Mouse (Mus musculus) lung, postnatal 14 days (tissue): ENCODE measurements around the gene Rab3ip.

Experiments
- DNase-seq: peaks from one replicate; pipeline ENCODE4 v3.0.0; 2021

Rab3ip gene

DNA sequence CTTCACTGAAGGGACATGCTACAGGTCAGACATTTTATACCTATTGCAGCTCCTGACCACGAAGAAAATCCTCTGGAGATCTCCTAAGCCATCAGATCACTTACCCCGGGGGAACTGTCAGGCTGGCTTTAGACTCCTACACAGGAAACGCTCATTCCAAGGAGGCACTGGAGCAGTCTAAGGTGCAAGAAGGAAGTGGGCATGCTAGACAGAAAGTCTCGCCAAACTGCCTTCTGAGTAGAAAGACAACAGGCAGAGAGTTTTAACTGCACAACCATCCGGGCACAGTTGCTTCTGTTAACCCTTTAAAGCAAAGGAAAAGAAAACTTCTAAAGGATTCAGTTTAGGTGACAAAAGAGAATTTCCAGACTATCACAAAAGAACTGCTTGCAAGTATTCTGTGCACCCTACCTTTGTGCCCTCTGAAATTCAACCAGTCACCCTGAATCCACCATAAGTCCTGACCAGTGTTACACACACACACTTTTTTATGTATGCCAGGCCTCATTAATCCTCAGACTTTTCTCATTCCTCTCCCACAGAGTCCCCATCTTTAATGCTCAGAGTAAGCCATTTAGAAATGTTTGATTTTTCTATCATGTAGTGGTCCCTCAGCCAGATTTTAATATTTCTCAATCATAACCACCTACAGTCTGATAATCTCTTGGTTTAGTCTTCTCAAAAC is 7.4 kb upstream of the Rab3ip start:
- DNase-seq = no peak

DNA sequence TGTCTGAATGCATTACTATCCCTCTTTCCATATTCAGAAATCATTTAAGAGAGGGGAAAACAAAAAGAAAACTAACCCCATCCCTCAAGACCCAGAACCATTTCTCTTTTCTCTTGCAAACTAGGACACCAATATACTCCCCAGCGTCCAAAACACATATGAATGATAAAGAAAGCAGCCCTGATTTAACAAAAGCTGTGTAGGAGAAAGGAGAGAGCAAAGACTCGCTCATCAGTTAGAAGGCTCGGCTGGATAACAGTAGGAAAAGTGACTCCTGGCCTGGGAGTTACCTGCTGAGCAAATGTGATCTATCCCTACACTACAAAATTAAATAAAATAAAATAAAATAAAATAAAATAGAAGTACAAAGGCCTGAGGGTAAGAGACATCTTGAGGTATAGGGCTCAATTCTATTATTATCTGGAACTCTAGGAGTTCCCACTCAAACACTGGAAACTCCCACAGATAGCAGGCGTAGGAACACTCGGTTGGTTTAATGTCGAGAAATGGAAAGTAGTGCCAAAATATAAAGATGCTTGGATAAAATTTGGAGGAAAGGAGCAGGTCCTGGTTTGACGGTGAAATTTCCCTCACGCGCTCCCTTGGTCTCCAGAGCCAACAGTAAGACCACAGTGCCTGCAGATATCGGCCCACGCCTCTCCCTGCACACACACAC is 6.1 kb upstream of the Rab3ip start:
- DNase-seq = no peak

DNA sequence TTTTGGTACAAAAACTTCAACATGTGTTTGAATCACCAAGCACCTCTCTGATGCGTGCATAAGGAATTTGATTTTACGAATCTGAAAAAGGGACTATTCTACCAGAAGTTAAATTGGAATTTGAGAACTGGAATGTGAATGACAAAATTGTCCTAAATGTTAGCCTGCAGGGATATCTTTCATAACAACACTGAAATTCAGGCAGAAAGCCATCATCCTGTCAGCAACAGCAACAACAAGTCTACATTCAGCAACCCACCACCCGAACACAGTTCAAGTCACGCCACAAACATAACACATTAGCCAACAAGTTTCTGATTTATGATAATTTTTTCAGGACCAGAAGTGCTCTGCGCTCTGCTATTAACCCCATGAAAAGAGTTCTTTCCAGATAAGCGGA is 4.6 kb upstream of the Rab3ip start:
- DNase-seq = peak; percentile 20

DNA sequence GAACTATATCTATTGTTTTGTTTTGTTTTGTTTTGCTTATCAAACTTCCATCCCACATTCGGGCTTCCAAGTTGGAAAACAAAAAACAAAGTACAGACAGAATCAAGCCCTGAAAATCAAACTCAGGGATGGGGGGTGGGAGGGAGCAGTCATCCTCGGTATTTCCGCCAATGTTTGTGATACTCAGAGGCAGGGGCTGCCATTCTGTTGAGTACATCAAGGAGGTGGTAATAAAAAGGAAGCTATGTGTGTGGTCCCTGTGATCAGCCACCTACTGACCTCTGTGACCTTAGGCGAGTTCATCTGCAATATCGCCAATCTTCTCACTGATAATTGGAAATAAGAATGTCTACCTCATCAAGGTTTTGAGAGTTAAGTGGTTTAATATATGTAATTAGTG is 317 bp upstream of the Rab3ip start:
- DNase-seq = no peak

DNA sequence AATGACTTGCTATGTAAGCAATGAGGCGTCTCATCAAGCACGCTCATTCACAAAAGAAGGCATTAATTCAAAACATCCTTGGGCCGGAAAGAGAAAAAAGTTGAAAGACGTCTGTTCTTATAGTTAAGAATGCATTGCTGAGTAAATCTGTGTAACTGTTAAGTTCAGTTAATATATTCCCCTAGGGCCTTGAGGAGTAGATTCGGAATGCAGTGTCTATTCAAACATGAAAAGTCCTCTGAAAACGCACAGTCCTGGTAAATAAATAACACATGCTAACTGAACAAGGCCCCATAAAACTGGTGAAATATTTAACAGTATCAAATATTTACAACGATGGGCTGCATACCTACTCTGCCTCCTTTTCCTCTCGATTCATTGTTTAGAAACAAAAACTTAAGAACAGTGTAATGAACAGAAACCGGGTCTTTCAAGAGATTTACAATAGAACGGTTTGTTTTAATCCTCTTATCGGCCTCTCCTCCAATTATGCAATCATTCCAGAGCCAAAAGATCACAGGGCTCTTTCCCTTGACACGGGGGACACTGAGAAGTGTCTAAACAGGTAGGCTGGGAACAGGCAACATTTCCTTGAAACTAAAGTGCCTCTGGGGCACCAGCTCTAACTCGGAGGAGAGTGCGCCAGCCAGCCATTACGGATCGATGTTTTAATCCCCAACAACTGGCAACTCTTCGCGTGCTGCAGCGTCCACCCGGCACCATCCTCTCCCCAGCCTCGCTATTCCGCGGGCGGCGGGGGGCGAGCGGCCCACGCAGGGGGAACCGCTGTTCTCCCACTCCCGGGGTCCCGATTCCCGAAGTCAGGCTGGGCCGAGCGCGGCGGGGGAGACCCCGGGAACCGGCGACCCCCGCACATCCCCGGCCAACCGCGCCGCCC is 1.2 kb downstream of the Rab3ip start:
- peak; percentile 18 for DNase-seq

DNA sequence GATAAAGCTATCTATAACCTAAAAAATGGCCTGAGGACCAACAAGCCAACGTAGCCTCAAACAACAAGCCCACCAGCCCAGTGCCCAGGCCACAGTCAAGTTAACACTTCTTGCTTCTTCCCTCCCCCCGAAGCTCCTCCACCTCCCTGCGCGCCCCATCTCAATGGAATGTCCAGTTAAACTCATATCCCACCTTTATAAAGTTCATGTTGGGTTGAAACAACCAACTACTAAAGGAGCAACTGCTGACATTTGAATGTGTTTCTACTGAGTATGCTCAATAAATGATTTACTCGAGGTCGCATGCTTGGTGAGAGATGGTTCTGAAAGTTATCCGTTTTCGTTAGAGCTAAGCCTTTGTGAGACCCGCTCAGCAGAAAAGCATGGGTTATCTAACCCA is 2.2 kb downstream of the Rab3ip start:
- no peak for DNase-seq

DNA sequence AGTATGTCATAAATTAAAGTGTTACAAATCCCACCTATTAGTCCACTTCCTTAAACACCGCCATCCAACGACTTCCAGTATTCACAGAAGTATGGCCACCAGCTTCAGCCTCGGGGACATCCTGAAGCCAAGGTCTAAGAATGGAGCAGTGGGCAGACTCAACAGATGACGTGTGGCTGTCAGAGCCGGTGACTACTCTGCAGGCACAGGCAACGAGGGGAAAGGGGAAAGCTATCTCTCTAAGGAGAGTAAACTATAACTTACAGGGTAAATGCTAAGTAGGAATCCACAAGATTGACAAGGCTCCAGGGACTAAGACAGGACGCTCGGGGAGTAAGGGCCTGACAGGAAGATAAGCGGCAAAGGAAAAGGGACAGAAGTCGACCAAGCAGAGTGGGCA is 5.6 kb downstream of the Rab3ip start:
- no peak for DNase-seq

DNA sequence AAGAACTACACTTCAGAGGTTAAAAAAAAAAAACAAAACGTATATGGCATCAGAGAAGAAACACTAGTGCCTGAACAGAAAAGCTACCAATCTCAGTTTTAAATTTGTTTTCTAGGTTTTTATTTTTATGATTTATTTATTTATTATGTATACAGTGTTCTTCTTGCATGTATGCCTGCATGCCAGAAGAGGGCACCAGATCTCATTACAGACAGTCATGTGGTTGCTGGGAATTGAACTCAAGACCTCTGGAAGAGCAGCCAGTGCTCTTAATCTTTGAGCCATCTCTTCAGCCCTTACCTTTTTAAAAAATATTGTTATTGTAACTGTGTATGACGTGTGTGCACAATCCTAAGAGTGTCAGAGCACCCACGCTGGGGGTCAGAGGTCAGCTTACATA is 6.4 kb downstream of the Rab3ip start:
- no peak for DNase-seq

DNA sequence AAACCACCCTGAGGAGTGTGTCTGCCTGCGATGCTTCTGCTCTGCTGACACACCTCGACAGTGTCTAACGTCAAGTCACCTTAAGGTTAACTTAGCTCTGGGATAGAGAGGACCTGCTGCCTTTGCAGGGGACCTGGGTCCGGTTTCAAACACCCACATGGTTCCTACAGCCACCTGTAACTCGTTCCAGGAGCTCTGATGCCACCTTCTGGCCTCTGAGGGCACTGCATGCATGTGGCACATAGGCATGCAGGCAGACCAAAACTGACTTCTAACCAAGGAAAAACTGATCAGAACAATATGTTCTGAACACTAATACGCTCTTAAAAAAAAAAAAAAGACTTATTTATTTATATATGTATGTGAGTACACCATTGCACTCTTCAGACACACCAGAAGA is 7.5 kb downstream of the Rab3ip start:
- DNase-seq = peak; percentile 28

DNA sequence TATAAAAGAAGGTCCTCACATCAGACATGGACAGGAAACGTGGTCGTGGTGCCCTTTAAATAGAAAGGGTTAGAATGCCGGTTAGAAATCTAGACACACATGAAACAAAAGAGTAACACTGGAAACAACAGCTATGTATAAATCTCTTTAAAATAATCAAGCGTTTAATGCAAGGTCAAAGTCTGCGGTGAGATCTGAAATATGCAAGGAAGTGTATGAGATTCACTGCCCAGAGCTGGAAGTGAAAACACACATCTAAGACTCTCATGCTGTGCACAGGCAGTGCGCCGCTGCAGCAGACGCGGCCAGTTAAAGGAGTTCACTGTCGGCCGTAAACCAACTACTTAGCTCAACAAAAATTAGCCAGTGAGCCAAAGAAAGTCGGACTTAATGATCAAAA is 15.5 kb downstream of the Rab3ip start:
- no peak for DNase-seq

DNA sequence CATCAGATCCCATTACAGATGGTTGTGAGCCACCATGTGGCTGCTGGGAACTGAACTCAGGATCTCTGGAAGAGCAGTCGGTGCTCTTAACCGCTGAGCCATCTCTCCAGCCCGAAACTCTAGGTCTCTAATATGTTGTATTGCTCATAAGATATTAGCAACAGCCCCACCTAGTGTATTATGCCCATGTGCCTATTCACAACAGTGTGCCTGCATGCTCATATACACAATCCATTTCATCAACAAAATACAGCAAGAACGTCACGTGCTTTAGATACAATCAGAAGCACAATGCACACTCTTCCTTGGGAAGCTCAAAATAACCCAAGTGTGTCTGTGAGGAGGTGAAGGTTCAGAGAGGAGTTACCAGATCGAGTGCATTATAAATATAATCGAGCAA is 16.8 kb downstream of the Rab3ip start:
- DNase-seq = no peak

DNA sequence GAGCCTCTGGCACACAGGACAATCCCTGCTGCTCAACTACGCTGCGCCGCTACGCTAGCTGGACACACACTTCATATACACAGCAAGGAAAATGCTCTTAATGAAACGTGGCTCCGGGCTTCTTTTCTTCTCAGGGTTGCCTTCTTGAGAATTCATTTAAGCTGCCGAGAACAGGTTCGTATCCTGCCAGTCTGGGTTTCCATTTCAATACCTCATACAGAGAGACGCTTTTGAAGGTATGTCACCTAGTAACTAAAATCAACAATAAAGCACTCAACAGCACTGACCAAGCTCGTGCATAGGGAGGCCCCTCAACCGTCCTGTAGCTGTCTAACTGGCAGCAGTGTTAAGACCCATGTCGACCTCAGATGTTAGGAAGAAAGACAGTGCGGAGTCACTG is 18.2 kb downstream of the Rab3ip start:
- DNase-seq = no peak

DNA sequence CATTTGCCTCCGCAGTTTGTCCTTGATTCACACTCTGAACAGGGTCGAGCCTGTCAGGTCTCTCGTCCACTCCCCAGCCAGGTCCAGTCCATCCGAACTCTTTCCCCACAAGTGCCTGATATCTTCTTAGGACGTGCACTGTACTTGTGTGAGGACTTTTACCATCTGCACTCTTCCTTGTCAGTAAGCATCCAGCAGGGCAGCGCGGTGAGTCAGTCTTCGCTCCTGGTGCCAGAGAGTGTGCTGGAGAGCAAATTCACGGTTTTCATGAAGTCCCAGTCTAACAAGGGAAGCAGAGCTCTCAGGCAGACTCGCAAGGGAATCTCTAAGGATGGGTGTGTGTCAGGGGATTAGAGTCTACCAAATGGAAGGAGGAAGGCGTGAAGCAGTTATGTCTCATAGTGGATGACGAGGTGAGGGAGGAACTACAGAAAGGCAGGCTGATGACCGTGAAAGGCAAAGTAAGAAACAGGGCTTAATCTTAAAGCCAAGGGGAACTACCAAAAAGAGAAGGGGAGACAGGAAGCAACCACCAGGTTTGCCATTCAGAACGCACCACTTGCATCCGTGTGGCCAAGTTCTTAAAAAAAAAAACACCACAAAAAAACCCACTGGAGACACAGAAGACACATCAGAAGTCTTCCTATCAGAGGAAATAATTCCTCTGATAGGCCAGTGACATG is 18.9 kb downstream of the Rab3ip start:
- no peak for DNase-seq

DNA sequence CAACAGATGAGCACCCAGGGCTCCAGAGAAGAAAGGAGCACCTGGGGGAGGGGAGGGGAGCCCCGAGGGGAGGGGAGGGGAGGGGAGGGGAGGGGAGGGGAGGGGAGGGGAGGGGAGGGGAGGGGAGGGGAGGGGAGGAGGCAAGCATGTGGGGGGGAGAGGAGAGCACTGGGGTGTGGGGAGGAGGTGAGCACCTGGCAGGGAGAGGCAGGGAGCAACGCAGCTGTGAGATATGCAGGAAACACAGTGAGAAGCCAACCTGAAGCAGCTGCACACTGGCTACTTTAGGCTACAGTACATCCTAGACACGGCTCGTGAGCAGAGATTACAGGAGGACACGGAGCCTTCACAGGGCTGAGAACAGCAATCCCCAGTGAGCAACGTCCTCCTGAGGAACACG is 19.6 kb downstream of the Rab3ip start:
- no peak for DNase-seq

DNA sequence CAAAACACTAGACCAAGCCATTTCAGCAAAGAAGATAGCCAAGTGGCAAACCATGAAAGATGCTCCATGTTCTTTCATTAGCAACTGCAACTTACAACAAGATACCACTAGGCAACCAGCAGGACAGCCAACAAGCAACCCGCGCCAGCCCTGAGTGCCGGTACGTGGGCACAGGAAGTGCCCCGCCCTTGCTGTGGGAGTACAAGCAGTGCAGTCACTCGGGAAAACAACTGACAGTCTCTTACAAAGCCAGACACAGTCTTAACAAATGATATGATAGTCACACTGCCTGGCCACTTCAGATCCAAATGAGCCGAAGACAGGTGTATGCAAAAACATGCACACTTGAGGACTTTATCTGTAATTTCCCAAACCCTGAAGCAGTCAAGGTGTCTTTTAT is 20.1 kb downstream of the Rab3ip start:
- DNase-seq = peak; percentile 40

DNA sequence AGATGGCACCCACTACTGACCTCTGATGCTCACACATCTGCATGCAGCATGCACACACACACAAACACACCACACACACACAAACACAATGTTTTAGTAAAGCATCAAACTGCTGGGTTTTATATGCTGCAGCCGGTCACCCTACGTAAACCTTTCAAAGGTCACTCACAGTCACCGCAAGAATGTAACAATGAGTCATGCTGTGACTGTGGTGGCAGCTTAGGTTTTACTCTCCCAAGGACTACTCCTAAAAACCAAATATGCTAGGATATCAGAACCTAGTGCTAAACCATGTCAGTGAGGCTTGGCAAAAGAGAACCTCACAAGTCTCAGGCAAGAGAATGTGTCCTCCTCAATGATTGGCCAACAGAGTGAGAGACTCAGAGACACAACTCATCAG is 21.7 kb downstream of the Rab3ip start:
- no peak for DNase-seq

DNA sequence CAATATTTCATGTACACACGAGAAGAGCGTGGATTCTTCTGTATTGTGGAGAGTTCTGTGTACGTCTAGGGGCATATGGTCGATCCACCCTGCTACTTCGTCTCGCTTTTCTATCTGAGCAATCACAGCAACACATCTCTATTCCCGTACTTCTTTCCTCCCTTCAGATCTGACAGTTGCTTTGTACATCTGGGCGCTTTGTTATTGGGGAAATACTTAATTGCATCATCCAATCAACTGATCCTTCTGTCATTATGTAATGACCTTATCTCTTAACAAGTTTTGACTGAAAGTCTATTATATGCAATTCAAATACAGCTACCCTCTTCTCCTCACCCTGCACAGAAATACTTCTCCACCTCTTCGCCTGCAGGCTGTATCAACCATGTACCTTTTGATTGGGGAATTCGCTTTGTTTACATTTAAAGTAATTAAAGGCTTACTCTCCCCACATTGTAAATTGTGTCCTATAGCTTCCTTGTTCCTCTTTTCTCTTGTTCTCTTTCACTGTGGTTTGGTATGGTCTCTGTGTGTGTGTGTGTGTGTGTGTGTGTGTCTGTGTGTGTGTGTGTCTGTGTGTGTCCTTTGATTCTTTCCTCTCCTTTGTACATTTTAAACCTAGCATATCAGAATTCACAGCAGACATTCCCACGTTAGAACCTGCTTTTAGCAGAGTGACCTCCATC is 24.0 kb downstream of the Rab3ip start:
- DNase-seq = no peak

DNA sequence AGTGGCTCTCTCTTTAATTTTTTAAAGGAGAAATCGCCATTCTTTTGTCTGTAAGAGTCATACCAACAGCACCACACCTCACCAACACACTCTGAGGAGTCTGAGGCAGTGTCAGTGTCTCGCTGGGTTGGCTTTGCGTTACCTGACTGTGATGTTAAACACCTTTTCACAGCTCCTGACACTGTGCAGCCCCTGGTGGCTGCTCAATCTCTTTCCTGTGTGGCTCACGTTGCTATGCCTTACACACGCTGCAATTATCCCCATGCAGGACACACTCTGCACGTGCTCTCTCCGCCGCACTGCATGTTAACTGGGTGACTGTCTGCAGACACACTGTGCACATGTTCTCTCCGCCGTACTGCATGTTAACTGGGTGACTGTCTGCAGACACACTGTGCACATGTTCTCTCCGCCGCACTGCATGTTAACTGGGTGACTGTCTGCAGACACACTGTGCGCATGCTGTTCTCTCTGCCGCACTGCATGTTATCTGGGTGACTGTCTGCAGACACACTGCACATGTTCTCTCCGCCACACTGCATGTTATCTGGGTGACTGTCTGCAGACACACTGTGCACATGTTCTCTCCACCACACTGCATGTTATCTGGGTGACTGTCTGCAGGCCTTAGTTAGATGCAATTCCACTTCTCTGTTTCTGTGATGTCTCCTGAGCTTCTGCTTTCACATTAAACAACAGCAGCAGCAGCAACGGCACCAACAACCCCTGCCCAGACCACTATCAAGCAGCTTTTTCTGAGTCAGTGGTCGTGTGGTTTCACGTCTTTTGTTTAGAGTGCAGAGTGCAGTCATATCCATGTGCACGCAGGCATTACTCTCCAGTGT is 26.7 kb downstream of the Rab3ip start:
- DNase-seq = no peak

DNA sequence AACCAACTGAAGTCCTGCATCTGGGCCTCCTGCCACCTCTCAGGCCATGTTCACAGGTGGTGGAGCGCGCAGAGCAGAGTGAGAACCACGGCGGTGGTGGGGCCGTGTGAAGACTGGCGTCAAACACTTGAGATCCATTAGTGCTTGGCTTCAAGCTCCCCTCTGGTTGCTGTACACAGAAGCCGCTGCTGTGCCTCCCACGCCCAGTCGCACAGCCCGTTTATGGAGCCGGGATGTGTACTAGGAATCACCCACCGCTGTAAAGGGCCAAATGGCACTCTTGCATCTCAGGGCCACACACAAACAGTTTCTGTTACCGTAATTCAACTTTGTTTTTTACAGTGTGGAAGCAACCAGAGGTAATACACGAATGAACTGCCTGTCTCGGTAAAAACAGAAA is 28.4 kb downstream of the Rab3ip start:
- no peak for DNase-seq

DNA sequence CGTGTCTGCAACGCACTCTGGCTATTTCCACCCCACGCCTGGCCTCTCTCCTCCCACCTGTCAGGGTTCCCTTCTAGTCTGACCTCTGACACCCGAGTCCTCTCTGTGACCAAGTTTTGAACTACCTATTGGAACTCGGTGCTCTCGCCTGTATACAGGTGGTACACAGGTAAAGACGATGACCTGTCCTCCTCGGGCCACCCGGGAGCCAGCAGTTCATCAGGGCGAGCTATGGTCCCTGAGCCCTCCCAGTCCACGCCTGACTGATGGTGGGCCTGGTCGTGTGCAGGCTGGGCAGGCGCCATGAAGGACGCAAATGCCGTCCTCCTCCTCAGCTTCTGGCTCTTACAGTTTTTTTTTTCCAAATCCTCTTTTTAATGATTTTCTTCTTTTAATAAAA is 29.2 kb downstream of the Rab3ip start:
- no peak for DNase-seq

DNA sequence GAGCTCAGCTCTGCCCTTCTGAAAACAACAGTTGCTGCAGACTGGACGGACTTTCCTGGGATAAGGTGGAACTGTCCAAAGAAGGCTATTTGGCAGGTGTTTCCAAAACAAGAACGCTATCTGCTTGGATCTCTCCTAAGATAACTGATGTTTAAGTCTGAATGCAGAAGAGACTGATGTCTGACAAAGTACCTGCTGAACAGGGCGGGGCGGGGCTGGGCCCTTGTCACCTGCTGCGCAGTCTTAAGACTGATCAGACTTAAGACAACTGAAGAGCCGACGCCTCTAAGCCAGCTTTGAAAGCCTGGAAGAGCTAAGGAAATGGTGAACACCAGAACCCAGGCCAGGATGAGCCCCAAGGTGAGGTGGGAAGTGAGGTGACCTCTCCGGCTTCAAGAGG is 29.9 kb downstream of the Rab3ip start:
- no peak for DNase-seq
